Mouse (Mus musculus): ENCODE results near the gene Exosc5. TPM values are rescaled to one million over a fixed set of nuclear protein-coding genes. Genes with fewer than 3 reads are reported as not detected.
A peak's percentile ranks its signal among the peaks of the same experiment; 100 is the strongest.

Exosc5 gene
- polyA plus RNA-seq, 1 experiment from 2014 or later = 63.8 TPM

DNA sequence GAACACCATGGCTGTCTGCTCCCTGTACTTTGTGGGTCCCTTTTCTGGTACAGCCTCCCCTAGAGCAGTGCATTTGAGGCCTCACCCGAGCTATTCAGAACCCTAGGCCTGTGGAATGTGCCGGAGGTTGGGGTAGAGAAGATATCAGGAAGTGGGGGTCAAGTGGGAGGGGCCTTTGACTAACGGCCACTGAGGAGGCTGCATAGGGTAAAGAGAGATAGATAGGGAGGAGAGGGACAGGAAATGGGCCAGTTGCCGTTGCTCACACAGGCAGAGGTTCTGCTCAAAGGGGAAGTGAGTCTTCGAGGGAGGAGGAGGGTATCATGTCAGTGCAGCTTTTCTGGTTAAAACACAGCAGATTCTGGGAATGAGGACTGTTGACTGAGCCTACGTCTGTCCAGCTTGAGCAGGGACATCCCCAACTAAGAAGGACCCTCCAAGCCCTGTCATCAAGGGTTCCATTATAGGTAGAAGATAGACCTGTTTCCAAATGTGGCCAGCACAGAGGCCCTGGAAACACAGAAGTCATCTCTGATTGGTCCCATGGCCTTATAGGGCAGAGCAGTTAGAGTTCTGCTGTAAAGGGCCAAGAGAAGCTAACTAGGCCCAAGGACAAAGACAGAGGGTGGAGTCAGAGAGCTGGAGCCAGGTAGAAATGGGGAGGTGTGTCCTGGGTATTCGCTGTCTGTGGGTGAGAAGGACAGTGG lies 24.7 kb downstream of the Exosc5 start:
- DNase-seq (ENCODE audit: low spot score) = no peak

DNA sequence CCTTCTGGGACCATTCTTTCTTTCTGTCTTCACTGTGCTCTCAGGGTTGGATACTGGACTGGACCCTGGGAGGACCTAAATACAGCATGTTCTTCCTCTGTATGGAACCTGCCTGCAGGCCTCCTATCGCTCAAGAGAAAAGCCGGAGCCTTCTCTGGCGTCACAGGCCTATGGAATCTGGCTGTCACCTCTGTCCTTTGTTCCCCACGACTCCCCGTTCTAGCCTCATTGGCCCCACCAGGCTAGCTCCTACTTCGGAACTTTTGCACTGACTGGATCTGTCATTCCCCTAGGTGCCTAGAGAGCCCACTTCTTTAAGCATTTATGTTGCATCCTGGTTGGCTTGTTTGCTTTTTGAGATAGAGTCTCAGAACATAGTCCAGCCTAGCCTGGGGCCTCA lies 25.7 kb downstream of the Exosc5 start:
- no peak for TF ChIP-seq EP300 (optimal IDR thresholded peaks at IDR 0.05)
- TF ChIP-seq CTCF (IDR thresholded peaks at IDR 0.05; ENCODE audit: low read depth) = no peak
- H3K27me3 ChIP-seq (ENCODE audit: control insufficient read depth, insufficient read depth, low read length) = no peaks in the 10 kb centered on the region
- ATAC-seq (ENCODE audit: low FRiP score, low TSS enrichment) (no peak), DNase-seq (ENCODE audit: low spot score) (no peak)
- 88% methylated on average over 6 of the region's 6 CpGs for WGBS
- H3K4me3 ChIP-seq (ENCODE audit: low read depth, low read length) = no peak overlapping the region
- H3K4me2 ChIP-seq (replicated peaks; ENCODE audit: low read depth) = no peak overlapping the region
- no peaks in the 10 kb centered on the region for H3K9me3 ChIP-seq (ENCODE audit: control insufficient read depth, low read length)
- no peaks in the 10 kb centered on the region for H3K36me3 ChIP-seq (ENCODE audit: control insufficient read depth, insufficient read depth, low read length)
- no peak overlapping the region for H3K9ac ChIP-seq (ENCODE audit: low read length)
- H3K4me1 ChIP-seq (replicated peaks; ENCODE audit: control insufficient read depth, insufficient read depth) = peaks cover 6% of the 10 kb centered on the region
- H3K27ac ChIP-seq (replicated peaks) = no peak overlapping the region

More for the DNA sequence above, 24.7 kb downstream of the Exosc5 start:
- H3K9me3 ChIP-seq (ENCODE audit: control insufficient read depth, low read length) = no peaks in the 10 kb centered on the region
- H3K27me3 ChIP-seq (ENCODE audit: control insufficient read depth, insufficient read depth, low read length) = no peaks in the 10 kb centered on the region
- no peak for ATAC-seq (ENCODE audit: low FRiP score, low TSS enrichment)
- H3K36me3 ChIP-seq (ENCODE audit: control insufficient read depth, insufficient read depth, low read length) = no peaks in the 10 kb centered on the region
- H3K27ac ChIP-seq (replicated peaks) = no peak overlapping the region
- no peak overlapping the region for H3K9ac ChIP-seq (ENCODE audit: low read length)
- no peak overlapping the region for H3K4me2 ChIP-seq (replicated peaks; ENCODE audit: low read depth)
- no peak for TF ChIP-seq CTCF (IDR thresholded peaks at IDR 0.05; ENCODE audit: low read depth)
- no peak for TF ChIP-seq EP300 (optimal IDR thresholded peaks at IDR 0.05)
- H3K4me3 ChIP-seq (ENCODE audit: low read depth, low read length) = no peak overlapping the region
- peaks cover 6% of the 10 kb centered on the region for H3K4me1 ChIP-seq (replicated peaks; ENCODE audit: control insufficient read depth, insufficient read depth)
- 48% methylated on average over 7 of the region's 7 CpGs for WGBS

DNA sequence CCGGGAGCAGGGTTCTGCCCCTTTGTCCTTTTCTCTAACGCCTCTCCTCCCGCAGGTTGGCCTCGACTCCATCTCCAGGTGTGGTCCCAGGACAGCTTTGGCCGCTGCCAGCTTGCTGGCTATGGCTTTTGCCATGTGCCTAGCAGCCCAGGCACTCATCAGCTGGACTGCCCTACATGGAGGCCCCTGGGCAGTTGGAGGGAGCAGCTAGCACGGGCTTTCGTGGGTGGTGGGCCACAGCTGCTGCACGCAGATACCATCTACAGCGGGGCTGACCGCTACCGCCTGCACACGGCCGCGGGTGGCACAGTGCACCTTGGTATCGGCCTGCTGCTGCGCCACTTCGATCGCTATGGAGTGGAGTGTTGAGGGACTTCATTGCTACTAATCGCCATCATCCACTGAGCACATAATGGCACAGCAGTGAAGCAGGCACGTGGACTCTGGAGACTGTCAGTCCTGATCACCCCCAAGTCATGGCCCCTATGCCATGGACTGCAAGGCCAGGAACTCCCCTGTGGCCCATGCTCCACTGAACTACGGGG lies 27.0 kb downstream of the Exosc5 start:
- Histone ChIP-seq H3K4me1 (replicated peaks; ENCODE audit: control insufficient read depth, insufficient read depth) (peaks cover 6% of the 10 kb centered on the region), H3K9me3 (ENCODE audit: control insufficient read depth, low read length) (no peaks in the 10 kb centered on the region), H3K36me3 (ENCODE audit: control insufficient read depth, insufficient read depth, low read length) (no peaks in the 10 kb centered on the region), H3K4me3 (ENCODE audit: low read depth, low read length) (peak overlapping the region; percentile 73; the same call in 1 of the 2 replicates), H3K9ac (ENCODE audit: low read length) (peak overlapping the region; percentile 79; the same call in 1 of the 2 replicates), H3K27ac (replicated peaks) (no peak overlapping the region), H3K27me3 (ENCODE audit: control insufficient read depth, insufficient read depth, low read length) (no peaks in the 10 kb centered on the region), H3K4me2 (replicated peaks; ENCODE audit: low read depth) (peak overlapping the region; percentile 89)
- no peak for TF ChIP-seq CTCF (IDR thresholded peaks at IDR 0.05; ENCODE audit: low read depth)
- no peak for TF ChIP-seq EP300 (optimal IDR thresholded peaks at IDR 0.05)
- WGBS = 76% methylated on average over 21 of the region's 21 CpGs
- ATAC-seq (ENCODE audit: low FRiP score, low TSS enrichment) (no peak), DNase-seq (ENCODE audit: low spot score) (no peak)

DNA sequence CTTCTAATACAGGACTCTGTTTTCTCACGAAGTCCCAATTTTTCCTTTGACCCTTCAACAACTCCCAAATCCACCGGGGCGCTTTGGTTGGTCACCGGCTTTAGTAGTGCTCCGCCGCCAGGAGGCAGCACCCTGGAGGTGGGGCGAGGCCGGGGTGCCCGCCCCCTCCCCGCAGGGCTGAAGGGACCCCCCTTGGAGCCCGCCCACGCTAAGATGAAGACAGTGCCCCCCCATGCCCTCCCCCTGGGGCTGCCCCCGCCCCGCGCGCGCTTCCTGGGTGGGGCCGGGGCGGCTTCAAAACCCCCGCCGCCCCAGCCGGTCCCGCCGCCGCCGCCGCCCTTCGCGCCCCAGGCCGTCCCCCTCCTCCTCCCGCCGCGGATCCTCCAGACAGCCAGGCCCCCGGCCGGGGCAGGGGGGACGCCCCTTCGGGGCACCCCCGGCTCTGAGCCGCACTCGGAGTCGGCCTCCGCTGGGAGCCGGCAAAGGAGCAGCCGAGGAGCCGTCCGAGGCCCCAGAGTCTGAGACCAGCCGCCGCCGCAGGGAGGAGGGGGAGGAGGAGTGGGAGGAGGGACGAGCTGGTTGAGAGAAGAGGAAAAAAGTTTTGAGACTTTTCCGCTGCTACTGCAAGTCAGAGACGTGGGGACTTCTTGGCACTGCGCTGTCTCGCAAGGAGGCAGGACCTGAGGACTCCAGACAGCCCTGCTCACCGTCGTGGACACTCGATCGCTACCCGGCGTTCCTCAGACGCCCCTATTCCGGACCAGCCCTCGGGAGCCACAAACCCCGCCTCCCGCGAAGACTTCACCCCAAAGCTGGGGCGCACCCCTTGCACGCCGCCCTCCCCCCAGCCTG lies 27.9 kb downstream of the Exosc5 start, which contains the start of gene Tgfb1:
Gene Tgfb1, plus strand, starts transcription at position 323 of the 852 bp plus-strand sequence.
- peak within 1 kb of the TSS; percentile 84 for H3K27ac ChIP-seq (replicated peaks)
- H3K9me3 ChIP-seq (ENCODE audit: control insufficient read depth, low read length) = no peaks in the 10 kb centered on the region
- TF ChIP-seq EP300 (optimal IDR thresholded peaks at IDR 0.05) (no peak), CTCF (IDR thresholded peaks at IDR 0.05; ENCODE audit: low read depth) (peak; percentile 77)
- peak within 1 kb of the TSS; percentile 89 for H3K4me2 ChIP-seq (replicated peaks; ENCODE audit: low read depth)
- no peaks in the 10 kb centered on the region for H3K27me3 ChIP-seq (ENCODE audit: control insufficient read depth, insufficient read depth, low read length)
- peak; percentile 74 for DNase-seq (ENCODE audit: low spot score)
- H3K4me1 ChIP-seq (replicated peaks; ENCODE audit: control insufficient read depth, insufficient read depth) = peaks cover 3% of the 10 kb centered on the region
- WGBS = under 1% methylated on average over 46 of the region's 69 CpGs
- no peaks in the 10 kb centered on the region for H3K36me3 ChIP-seq (ENCODE audit: control insufficient read depth, insufficient read depth, low read length)
- H3K9ac ChIP-seq (ENCODE audit: low read length) = peak within 1 kb of the TSS; percentile 79
- H3K4me3 ChIP-seq (ENCODE audit: low read depth, low read length) = peak within 1 kb of the TSS; percentile 73
- ATAC-seq (ENCODE audit: low FRiP score, low TSS enrichment) = peak; percentile 39

DNA sequence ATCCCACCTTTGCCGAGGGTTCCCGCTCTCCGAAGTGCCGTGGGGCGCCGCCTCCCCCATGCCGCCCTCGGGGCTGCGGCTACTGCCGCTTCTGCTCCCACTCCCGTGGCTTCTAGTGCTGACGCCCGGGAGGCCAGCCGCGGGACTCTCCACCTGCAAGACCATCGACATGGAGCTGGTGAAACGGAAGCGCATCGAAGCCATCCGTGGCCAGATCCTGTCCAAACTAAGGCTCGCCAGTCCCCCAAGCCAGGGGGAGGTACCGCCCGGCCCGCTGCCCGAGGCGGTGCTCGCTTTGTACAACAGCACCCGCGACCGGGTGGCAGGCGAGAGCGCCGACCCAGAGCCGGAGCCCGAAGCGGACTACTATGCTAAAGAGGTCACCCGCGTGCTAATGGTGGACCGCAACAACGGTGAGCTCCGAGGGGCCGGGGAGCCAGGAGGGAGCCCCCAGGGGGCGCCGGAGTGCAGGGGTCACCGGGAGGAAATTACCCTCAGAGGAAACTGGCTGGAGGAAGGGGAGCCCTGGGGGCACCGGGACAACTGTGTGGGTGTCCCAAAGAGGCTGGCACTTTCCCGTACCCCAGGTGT lies 28.9 kb downstream of the Exosc5 start:
- no peak for TF ChIP-seq EP300 (optimal IDR thresholded peaks at IDR 0.05)
- TF ChIP-seq CTCF (IDR thresholded peaks at IDR 0.05; ENCODE audit: low read depth) = peak; percentile 45
- H3K4me3 ChIP-seq (ENCODE audit: low read depth, low read length) = peak overlapping the region; percentile 73
- no peaks in the 10 kb centered on the region for H3K27me3 ChIP-seq (ENCODE audit: control insufficient read depth, insufficient read depth, low read length)
- no peak for ATAC-seq (ENCODE audit: low FRiP score, low TSS enrichment)
- peak overlapping the region; percentile 79 for H3K9ac ChIP-seq (ENCODE audit: low read length)
- H3K9me3 ChIP-seq (ENCODE audit: control insufficient read depth, low read length) = no peaks in the 10 kb centered on the region
- H3K27ac ChIP-seq (replicated peaks) = peak overlapping the region; percentile 84
- no peaks in the 10 kb centered on the region for H3K36me3 ChIP-seq (ENCODE audit: control insufficient read depth, insufficient read depth, low read length)
- WGBS = under 1% methylated on average over 45 of the region's 47 CpGs
- H3K4me1 ChIP-seq (replicated peaks; ENCODE audit: control insufficient read depth, insufficient read depth) = peaks cover 3% of the 10 kb centered on the region
- peak overlapping the region; percentile 89 for H3K4me2 ChIP-seq (replicated peaks; ENCODE audit: low read depth)
- peak; percentile 50 for DNase-seq (ENCODE audit: low spot score)
